Mouse (Mus musculus) forebrain, embryonic 12.5 days (tissue): ENCODE measurements around the gene Mdp1. TPM values are rescaled to one million over a fixed set of nuclear protein-coding genes. Genes with fewer than 3 reads are reported as not detected.

Experiments
- ATAC-seq: fragments of 200-750 bp; cut with Nextera tagmentation; 2 replicates; pipeline ENCODE4 v1.8.0; 2017; ENCODE audit warnings: moderate TSS enrichment; ENCODE audit not compliant: low FRiP score
- H3K27ac ChIP-seq: fragments of 300-500 bp; sonication (generic); 2 replicates; pipeline ENCODE4 v1.5.1; 2016; ENCODE audit warnings: mild to moderate bottlenecking
- H3K27me3 ChIP-seq: fragments of 300-500 bp; sonication (generic); 2 replicates; pipeline ENCODE4 v1.6.1; 2016; ENCODE audit warnings: mild to moderate bottlenecking
- H3K36me3 ChIP-seq: fragments of 300-500 bp; sonication (generic); replicated peaks from 2 replicates; pipeline ENCODE4 v1.6.1; 2016; ENCODE audit warnings: mild to moderate bottlenecking
- H3K4me1 ChIP-seq: fragments of 300-500 bp; sonication (generic); 2 replicates; pipeline ENCODE4 v1.6.1; 2016
- H3K4me2 ChIP-seq: fragments of 300-500 bp; sonication (generic); 2 replicates; pipeline ENCODE4 v1.6.1; 2016; ENCODE audit warnings: mild to moderate bottlenecking, moderate library complexity
- H3K4me3 ChIP-seq: fragments of 300-500 bp; sonication (generic); replicated peaks from 2 replicates; pipeline ENCODE4 v1.5.1; 2016; ENCODE audit warnings: mild to moderate bottlenecking
- H3K9ac ChIP-seq: fragments of 300-500 bp; sonication (generic); 2 replicates; pipeline ENCODE4 v1.6.1; 2016; ENCODE audit warnings: mild to moderate bottlenecking
- H3K9me3 ChIP-seq: fragments of 300-500 bp; sonication (generic); 2 replicates; pipeline ENCODE4 v1.6.1; 2016
- WGBS: fragments of 180-500 bp; shearing (Covaris S2); methylation state at CpG from one replicate; pipeline ENCODE4 v1.1.7; 2016; 5-methylcytosine and 5-hydroxymethylcytosine counted together
- polyA plus RNA-seq: library from polyadenylated mRNA; unstranded; fragments of >200 nt; fragmentation: Nextera tagmentation; extraction: Ambion mirVana; gene quantifications from 2 replicates; pipeline ENCODE4 v1.2.1, GENCODE M21; 2016

Gene Mdp1
- 60.5 and 64.5 TPM in 2 replicates for polyA plus RNA-seq

GRCm38 (mm10) chr14:55659960-55660573, at the start of gene Mdp1:
Mdp1 (minus strand) TSS chr14:55660508.
- ATAC-seq, result peak; percentile 91
- peak within 1 kb of the TSS; percentile 69 for H3K4me3 ChIP-seq
- peaks cover 13% of the 10 kb centered on the region for H3K4me1 ChIP-seq
- peak within 1 kb of the TSS; percentile 58 for H3K4me2 ChIP-seq
- H3K9me3 ChIP-seq, result no peaks in the 10 kb centered on the region
- H3K27me3 ChIP-seq, result no peaks in the 10 kb centered on the region
- peak within 1 kb of the TSS; percentile 68 for H3K27ac ChIP-seq
- WGBS, result under 1% methylated on average over 39 of the region's 39 CpGs
- H3K36me3 ChIP-seq, result peaks cover 33% of the 10 kb centered on the region
- H3K9ac ChIP-seq, result peak within 1 kb of the TSS; percentile 72

GRCm38 (mm10) chr14:55709509-55709908, 49.2 kb upstream of the Mdp1 start:
- Histone ChIP-seq H3K4me3 (no peak overlapping the region), H3K27ac (no peak overlapping the region), H3K9me3 (no peaks in the 10 kb centered on the region), H3K4me1 (peaks cover 5% of the 10 kb centered on the region; the same call in 1 of the 2 replicates), H3K36me3 (no peaks in the 10 kb centered on the region), H3K9ac (no peak overlapping the region), H3K27me3 (peaks cover 23% of the 10 kb centered on the region), H3K4me2 (no peak overlapping the region)
- ATAC-seq, result no peak
- whole genome bisulfite sequencing, result 88% methylated on average over 4 of the region's 4 CpGs

GRCm38 (mm10) chr14:55707397-55707796, 47.1 kb upstream of the Mdp1 start:
- Histone ChIP-seq H3K4me2 (no peak overlapping the region), H3K4me1 (no peaks in the 10 kb centered on the region), H3K9me3 (no peaks in the 10 kb centered on the region), H3K27me3 (peaks cover 5% of the 10 kb centered on the region), H3K36me3 (no peaks in the 10 kb centered on the region), H3K27ac (no peak overlapping the region), H3K9ac (no peak overlapping the region), H3K4me3 (no peak overlapping the region)
- ATAC-seq, result no peak
- 82% methylated on average over 5 of the region's 5 CpGs for WGBS

- Histone ChIP-seq H3K27me3 (no peaks in the 10 kb centered on the region), H3K9me3 (no peaks in the 10 kb centered on the region), H3K4me3 (no peak overlapping the region), H3K4me2 (no peak overlapping the region), H3K36me3 (no peaks in the 10 kb centered on the region), H3K27ac (no peak overlapping the region), H3K9ac (no peak overlapping the region), H3K4me1 (no peaks in the 10 kb centered on the region)
- 92% methylated on average over 8 of the region's 8 CpGs for WGBS
- no peak for ATAC-seq
Measured at GRCm38 (mm10) chr14:55706051-55706600, 45.8 kb upstream of the Mdp1 start.

GRCm38 (mm10) chr14:55702761-55703160, 42.5 kb upstream of the Mdp1 start:
- H3K36me3 ChIP-seq, result no peaks in the 10 kb centered on the region
- H3K4me3 ChIP-seq, result no peak overlapping the region
- H3K27ac ChIP-seq, result no peak overlapping the region
- no peaks in the 10 kb centered on the region for H3K9me3 ChIP-seq
- no peak for ATAC-seq
- no peak overlapping the region for H3K4me2 ChIP-seq
- 77% methylated on average over 6 of the region's 6 CpGs for WGBS
- 0 out of 2 replicates have a peak, but pooled peaks cover 5% of the 10 kb centered on the region for H3K27me3 ChIP-seq
- H3K9ac ChIP-seq, result no peak overlapping the region
- no peaks in the 10 kb centered on the region for H3K4me1 ChIP-seq

- Histone ChIP-seq H3K4me3 (no peak overlapping the region), H3K27ac (no peak overlapping the region), H3K9me3 (no peaks in the 10 kb centered on the region), H3K27me3 (0 out of 2 replicates have a peak, but pooled peaks cover 5% of the 10 kb centered on the region), H3K4me1 (no peaks in the 10 kb centered on the region), H3K9ac (no peak overlapping the region), H3K4me2 (no peak overlapping the region), H3K36me3 (no peaks in the 10 kb centered on the region)
- 63% methylated on average over 9 of the region's 9 CpGs for WGBS
- ATAC-seq, result no peak
Measured at GRCm38 (mm10) chr14:55701131-55701530, 40.8 kb upstream of the Mdp1 start.

- no peaks in the 10 kb centered on the region for H3K9me3 ChIP-seq
- H3K9ac ChIP-seq, result no peak overlapping the region
- H3K4me1 ChIP-seq, result no peaks in the 10 kb centered on the region
- H3K4me2 ChIP-seq, result no peak overlapping the region
- H3K27ac ChIP-seq, result no peak overlapping the region
- H3K4me3 ChIP-seq, result no peak overlapping the region
- H3K27me3 ChIP-seq, result 0 out of 2 replicates have a peak, but pooled peaks cover 5% of the 10 kb centered on the region
- ATAC-seq, result no peak
- no peaks in the 10 kb centered on the region for H3K36me3 ChIP-seq
- WGBS, result 87% methylated on average over 4 of the region's 4 CpGs
Measured at GRCm38 (mm10) chr14:55697226-55697625, 36.9 kb upstream of the Mdp1 start.

- no peak overlapping the region for H3K4me2 ChIP-seq
- WGBS, result 80% methylated on average over 10 of the region's 10 CpGs
- H3K9ac ChIP-seq, result no peak overlapping the region
- no peaks in the 10 kb centered on the region for H3K27me3 ChIP-seq
- no peak for ATAC-seq
- H3K4me3 ChIP-seq, result no peak overlapping the region
- H3K4me1 ChIP-seq, result no peaks in the 10 kb centered on the region
- H3K9me3 ChIP-seq, result no peaks in the 10 kb centered on the region
- no peak overlapping the region for H3K27ac ChIP-seq
- H3K36me3 ChIP-seq, result no peaks in the 10 kb centered on the region
Measured at GRCm38 (mm10) chr14:55689433-55689832, 29.1 kb upstream of the Mdp1 start.

GRCm38 (mm10) chr14:55682118-55682493, 21.8 kb upstream of the Mdp1 start:
- H3K9ac ChIP-seq, result peak overlapping the region; percentile 83; the same call in 1 of the 2 replicates
- no peaks in the 10 kb centered on the region for H3K9me3 ChIP-seq
- whole genome bisulfite sequencing, result 17% methylated on average over 3 of the region's 3 CpGs
- H3K36me3 ChIP-seq, result peaks cover 34% of the 10 kb centered on the region
- peaks cover 11% of the 10 kb centered on the region for H3K4me1 ChIP-seq
- no peaks in the 10 kb centered on the region for H3K27me3 ChIP-seq
- H3K4me2 ChIP-seq, result peak overlapping the region; percentile 86
- H3K27ac ChIP-seq, result peak overlapping the region; percentile 72; the same call in 1 of the 2 replicates
- peak overlapping the region; percentile 86 for H3K4me3 ChIP-seq
- ATAC-seq, result peak; percentile 66

- ATAC-seq, result peak; percentile 98
- Histone ChIP-seq H3K27me3 (no peaks in the 10 kb centered on the region), H3K36me3 (peaks cover 40% of the 10 kb centered on the region), H3K9ac (peak within 1 kb of the TSS; percentile 83), H3K9me3 (no peaks in the 10 kb centered on the region), H3K27ac (peak within 1 kb of the TSS; percentile 72), H3K4me2 (peak within 1 kb of the TSS; percentile 86), H3K4me3 (peak within 1 kb of the TSS; percentile 86), H3K4me1 (peaks cover 11% of the 10 kb centered on the region)
- under 1% methylated on average over 66 of the region's 66 CpGs for WGBS
Measured at GRCm38 (mm10) chr14:55681160-55682117, 21.1 kb upstream of the Mdp1 start, which contains the start of gene Tinf2. Tinf2 (minus strand) TSS chr14:55681820.

GRCm38 (mm10) chr14:55677615-55678014, 17.3 kb upstream of the Mdp1 start:
- ATAC-seq, result no peak
- no peak overlapping the region for H3K4me3 ChIP-seq
- WGBS, result 89% methylated on average over 4 of the region's 4 CpGs
- H3K36me3 ChIP-seq, result peaks cover 53% of the 10 kb centered on the region
- no peak overlapping the region for H3K9ac ChIP-seq
- no peak overlapping the region for H3K27ac ChIP-seq
- H3K27me3 ChIP-seq, result no peaks in the 10 kb centered on the region
- peaks cover 16% of the 10 kb centered on the region for H3K4me1 ChIP-seq
- H3K9me3 ChIP-seq, result no peaks in the 10 kb centered on the region
- no peak overlapping the region for H3K4me2 ChIP-seq

- ATAC-seq, result no peak
- H3K27me3 ChIP-seq, result no peaks in the 10 kb centered on the region
- peak overlapping the region; percentile 97 for H3K4me2 ChIP-seq
- peaks cover 34% of the 10 kb centered on the region for H3K36me3 ChIP-seq
- H3K27ac ChIP-seq, result 0 out of 2 replicates have a peak overlapping the region, but pooled peaks have one; percentile 88
- H3K4me3 ChIP-seq, result peak overlapping the region; percentile 68
- 85% methylated on average over 7 of the region's 7 CpGs for WGBS
- H3K4me1 ChIP-seq, result peaks cover 23% of the 10 kb centered on the region
- peak overlapping the region; percentile 56 for H3K9ac ChIP-seq
- H3K9me3 ChIP-seq, result no peaks in the 10 kb centered on the region
Measured at GRCm38 (mm10) chr14:55672741-55673060, 12.4 kb upstream of the Mdp1 start.
